Mouse (Mus musculus): Measurements from ENCODE around the gene Tsc22d1. TPM values are rescaled to one million over a fixed set of nuclear protein-coding genes. Genes with fewer than 3 reads are reported as not detected.

The Tsc22d1 gene
- polyA plus RNA-seq, 1 experiment = 463 TPM

DNA sequence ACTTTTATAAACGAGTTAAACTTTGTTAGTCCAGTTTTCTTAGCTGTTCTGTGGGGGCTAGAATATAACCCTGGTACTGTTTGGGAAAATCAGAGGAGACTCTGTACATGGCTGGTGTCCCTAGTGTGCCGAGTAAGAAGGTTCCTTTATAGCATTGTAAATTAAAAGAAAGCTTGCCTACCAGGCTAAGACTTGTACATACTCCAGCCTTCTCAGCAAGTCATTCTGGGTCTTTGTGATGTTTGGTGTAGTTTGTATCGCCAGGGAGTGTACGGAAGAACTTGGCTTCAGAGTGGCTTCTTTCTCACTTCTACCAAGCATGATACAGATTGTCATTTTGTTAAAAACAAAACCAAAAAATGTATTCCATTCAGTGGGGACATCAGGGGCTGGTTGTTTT, 17.2 kb downstream of the Tsc22d1 start:
- H3K4me1 ChIP-seq (ENCODE audit: control insufficient read depth, insufficient read depth, low read length) = peaks cover 8% of the 10 kb centered on the region
- H3K27ac ChIP-seq (ENCODE audit: insufficient read depth, low read length) = no peak overlapping the region
- TF ChIP-seq POLR2A (IDR thresholded peaks at IDR 0.05; ENCODE audit: extremely low read depth, insufficient read depth, low read length) = no peak
- TF ChIP-seq CTCF (IDR thresholded peaks at IDR 0.05; ENCODE audit: extremely low read depth, insufficient read depth, low read length) = no peak
- H3K4me3 ChIP-seq (ENCODE audit: insufficient read depth, low read length) = no peak overlapping the region

DNA sequence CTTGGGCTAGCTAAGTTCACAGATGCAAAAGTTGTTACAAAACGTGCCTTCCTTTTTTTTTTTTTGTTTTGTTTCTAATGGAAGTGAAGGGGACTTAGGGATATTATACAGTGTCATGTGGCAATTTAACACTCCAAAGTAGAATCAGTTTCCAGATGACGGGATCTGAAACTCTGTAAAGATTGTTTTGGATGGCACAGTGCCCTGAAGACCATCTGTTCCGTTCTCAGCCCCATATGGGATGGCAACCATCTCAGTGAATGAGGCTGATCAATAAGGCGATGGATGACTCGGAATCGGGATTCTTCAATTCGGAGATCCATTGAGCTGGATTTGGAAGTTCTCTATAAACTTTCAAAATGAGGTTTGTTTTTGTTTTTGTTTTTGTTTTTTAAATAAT, 17.6 kb downstream of the Tsc22d1 start:
- no peak overlapping the region for H3K4me3 ChIP-seq (ENCODE audit: insufficient read depth, low read length)
- H3K27ac ChIP-seq (ENCODE audit: insufficient read depth, low read length) = no peak overlapping the region
- TF ChIP-seq POLR2A (IDR thresholded peaks at IDR 0.05; ENCODE audit: extremely low read depth, insufficient read depth, low read length) = no peak
- no peak for TF ChIP-seq CTCF (IDR thresholded peaks at IDR 0.05; ENCODE audit: extremely low read depth, insufficient read depth, low read length)
- peaks cover 8% of the 10 kb centered on the region for H3K4me1 ChIP-seq (ENCODE audit: control insufficient read depth, insufficient read depth, low read length)

DNA sequence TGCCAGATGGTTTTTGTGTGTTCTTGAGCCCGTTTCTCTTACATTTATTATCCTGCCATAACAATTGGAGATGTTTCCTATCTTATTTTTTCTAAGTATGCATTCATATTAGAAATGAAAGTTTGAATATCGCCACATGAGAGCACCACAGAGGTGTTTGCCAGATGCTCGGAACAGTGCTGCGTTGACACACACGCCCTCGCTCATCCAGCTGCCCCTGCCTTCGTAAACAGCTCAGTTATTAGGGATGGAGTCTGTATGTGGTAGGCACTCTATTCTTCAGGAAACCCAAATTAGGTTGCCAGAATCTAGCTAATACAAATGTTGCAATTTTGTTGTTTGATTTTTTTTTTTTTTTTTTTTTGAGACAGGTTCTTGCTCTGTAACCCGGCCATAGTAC, 18.1 kb downstream of the Tsc22d1 start:
- TF ChIP-seq POLR2A (IDR thresholded peaks at IDR 0.05; ENCODE audit: extremely low read depth, insufficient read depth, low read length) (no peak), CTCF (IDR thresholded peaks at IDR 0.05; ENCODE audit: extremely low read depth, insufficient read depth, low read length) (no peak)
- H3K4me1 ChIP-seq (ENCODE audit: control insufficient read depth, insufficient read depth, low read length) = peaks cover 8% of the 10 kb centered on the region
- H3K27ac ChIP-seq (ENCODE audit: insufficient read depth, low read length) = no peak overlapping the region
- H3K4me3 ChIP-seq (ENCODE audit: insufficient read depth, low read length) = no peak overlapping the region

DNA sequence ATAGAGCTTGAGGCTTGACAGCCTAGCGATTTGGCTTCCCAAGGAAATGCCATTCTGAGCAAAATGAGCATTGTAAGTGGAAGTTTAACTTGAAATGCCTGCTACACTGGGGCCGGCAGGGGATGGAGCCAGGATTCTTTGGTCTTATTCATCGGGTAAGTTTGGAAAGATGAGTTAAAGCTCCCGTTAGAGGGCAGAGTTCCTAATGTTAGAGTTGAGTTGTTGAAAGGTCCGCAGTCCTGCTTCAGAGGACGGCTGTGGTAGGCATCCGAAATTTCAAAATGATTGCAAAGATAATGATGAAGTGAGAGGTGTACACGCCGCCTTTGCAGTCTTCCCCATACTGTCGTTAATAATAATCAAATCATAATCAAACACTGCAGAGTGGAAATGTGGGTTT, 27.4 kb downstream of the Tsc22d1 start:
- Histone ChIP-seq H3K27ac (ENCODE audit: insufficient read depth, low read length) (no peak overlapping the region), H3K4me3 (ENCODE audit: insufficient read depth, low read length) (no peak overlapping the region), H3K4me1 (ENCODE audit: control insufficient read depth, insufficient read depth, low read length) (peaks cover 2% of the 10 kb centered on the region; the same call in 1 of the 2 replicates)
- TF ChIP-seq POLR2A (IDR thresholded peaks at IDR 0.05; ENCODE audit: extremely low read depth, insufficient read depth, low read length) (no peak), CTCF (IDR thresholded peaks at IDR 0.05; ENCODE audit: extremely low read depth, insufficient read depth, low read length) (no peak)

DNA sequence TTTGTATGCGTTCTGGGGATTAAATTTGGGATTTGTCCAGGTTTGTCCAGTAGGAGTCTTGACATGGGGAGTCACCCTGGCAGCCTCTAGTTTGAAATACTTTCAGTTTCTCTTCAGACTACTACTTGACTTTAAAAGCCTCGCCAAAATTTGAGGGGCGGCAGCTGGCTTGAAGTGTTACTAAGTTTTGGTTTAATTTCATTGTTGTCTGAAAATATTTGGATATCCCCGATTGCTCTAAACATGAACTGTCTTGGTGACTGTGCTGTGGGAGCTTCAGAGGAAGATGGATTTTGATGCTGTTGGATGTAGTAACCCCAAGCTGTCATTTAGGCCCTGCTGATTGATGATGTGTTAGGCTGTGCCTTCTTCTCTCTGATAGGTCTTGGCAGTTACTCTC, 34.2 kb downstream of the Tsc22d1 start:
- TF ChIP-seq POLR2A (IDR thresholded peaks at IDR 0.05; ENCODE audit: extremely low read depth, insufficient read depth, low read length) (no peak), CTCF (IDR thresholded peaks at IDR 0.05; ENCODE audit: extremely low read depth, insufficient read depth, low read length) (no peak)
- H3K4me1 ChIP-seq (ENCODE audit: control insufficient read depth, insufficient read depth, low read length) = no peaks in the 10 kb centered on the region

DNA sequence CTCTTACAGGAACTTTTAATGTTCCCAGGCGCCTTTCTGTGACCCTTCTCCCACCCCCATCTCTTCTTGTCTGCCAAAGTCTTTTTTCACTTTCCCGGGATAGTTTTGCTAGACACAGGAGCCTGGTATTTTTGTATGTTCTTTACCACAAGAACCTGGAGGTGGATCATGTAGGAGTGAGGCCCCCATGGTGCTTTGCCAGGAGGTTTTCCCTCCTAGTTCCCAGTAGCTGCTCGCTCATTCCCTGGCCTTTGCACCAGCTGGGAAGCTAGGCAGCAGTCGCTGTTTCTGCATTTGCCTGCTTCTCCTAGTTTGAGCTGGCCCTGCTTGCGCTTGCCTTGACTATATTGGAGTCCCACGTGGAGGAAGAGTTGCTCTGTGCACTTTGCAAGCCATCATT, 36.2 kb downstream of the Tsc22d1 start:
- Histone ChIP-seq H3K27ac (ENCODE audit: insufficient read depth, low read length) (no peak overlapping the region), H3K4me1 (ENCODE audit: control insufficient read depth, insufficient read depth, low read length) (no peaks in the 10 kb centered on the region), H3K4me3 (ENCODE audit: insufficient read depth, low read length) (no peak overlapping the region)
- no peak for TF ChIP-seq POLR2A (IDR thresholded peaks at IDR 0.05; ENCODE audit: extremely low read depth, insufficient read depth, low read length)
- no peak for TF ChIP-seq CTCF (IDR thresholded peaks at IDR 0.05; ENCODE audit: extremely low read depth, insufficient read depth, low read length)

More for the DNA sequence above, 34.2 kb downstream of the Tsc22d1 start:
- Histone ChIP-seq H3K4me3 (ENCODE audit: insufficient read depth, low read length) (no peak overlapping the region), H3K27ac (ENCODE audit: insufficient read depth, low read length) (no peak overlapping the region)

DNA sequence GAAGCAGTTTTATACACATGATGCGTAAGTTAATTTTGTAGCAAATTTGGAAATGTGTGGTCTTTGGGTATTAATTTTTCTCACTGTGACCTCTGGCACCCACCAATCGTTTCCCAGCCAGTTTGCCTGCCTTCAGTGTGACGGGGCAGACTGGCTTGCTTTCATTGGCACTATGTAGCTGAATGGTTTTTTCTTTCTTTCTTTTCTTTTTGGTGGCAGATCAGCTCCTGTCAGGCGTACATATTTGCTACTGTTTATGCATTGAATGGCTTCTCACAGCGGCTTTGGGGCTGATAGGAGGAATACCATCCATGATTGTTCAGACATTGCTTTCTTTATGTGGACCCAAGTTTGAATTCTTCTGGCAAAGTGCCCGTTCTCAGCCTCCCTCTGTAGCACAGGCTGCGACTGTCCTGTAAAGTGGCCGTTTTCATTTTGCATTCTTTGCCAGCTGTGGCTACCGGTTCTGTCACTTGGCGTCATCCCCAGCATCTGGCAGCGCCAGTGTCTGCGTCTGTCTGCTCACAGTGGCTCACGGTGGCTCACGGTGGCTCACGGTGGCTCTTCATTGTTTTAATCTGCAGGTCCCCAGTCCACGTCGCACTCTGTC, 38.1 kb downstream of the Tsc22d1 start:
- TF ChIP-seq POLR2A (IDR thresholded peaks at IDR 0.05; ENCODE audit: extremely low read depth, insufficient read depth, low read length) (no peak), CTCF (IDR thresholded peaks at IDR 0.05; ENCODE audit: extremely low read depth, insufficient read depth, low read length) (no peak)
- H3K4me3 ChIP-seq (ENCODE audit: insufficient read depth, low read length) = no peak overlapping the region
- H3K27ac ChIP-seq (ENCODE audit: insufficient read depth, low read length) = no peak overlapping the region
- no peaks in the 10 kb centered on the region for H3K4me1 ChIP-seq (ENCODE audit: control insufficient read depth, insufficient read depth, low read length)

DNA sequence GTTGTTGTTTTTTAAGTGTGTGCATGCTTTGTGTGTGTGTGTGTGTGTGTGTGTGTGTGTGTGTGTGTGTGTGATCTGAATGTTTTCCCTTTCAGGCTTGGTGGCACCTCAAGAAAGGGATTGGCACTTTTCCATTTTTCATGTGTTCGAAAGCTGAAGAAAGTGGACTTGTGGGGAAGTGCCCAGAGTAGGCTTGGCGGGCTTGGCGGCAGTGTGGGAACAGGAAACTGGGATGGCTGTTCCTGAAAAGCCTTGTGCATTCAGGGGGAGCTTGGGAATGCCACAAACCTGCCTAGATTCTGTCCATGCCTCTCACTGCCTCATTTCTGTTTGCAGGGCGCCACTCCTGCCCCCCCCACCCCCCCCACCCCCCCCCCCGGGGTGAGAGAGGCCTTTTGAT, 39.9 kb downstream of the Tsc22d1 start:
- no peak overlapping the region for H3K27ac ChIP-seq (ENCODE audit: insufficient read depth, low read length)
- no peak overlapping the region for H3K4me3 ChIP-seq (ENCODE audit: insufficient read depth, low read length)

DNA sequence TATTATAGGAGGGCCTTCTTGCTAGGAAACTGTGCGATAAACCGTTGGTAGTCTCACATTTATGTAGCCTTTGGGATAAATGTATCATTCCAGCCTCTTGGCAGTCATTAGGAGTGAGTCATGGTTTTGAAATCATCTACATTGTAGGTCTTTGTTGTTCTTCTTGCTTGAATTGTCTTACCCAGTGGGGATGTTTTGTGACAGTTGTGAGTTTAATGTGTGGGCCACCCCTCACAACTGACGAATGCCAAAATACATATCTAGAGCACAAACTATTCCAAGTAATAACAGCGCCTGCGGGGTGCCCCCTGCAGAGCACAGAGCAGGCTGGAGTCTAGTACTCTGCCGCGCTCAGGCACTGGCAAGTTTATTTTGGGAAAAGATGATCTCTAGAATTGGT, 40.4 kb downstream of the Tsc22d1 start:
- Histone ChIP-seq H3K4me1 (ENCODE audit: control insufficient read depth, insufficient read depth, low read length) (no peaks in the 10 kb centered on the region), H3K27ac (ENCODE audit: insufficient read depth, low read length) (no peak overlapping the region), H3K4me3 (ENCODE audit: insufficient read depth, low read length) (no peak overlapping the region)
- TF ChIP-seq POLR2A (IDR thresholded peaks at IDR 0.05; ENCODE audit: extremely low read depth, insufficient read depth, low read length) (no peak), CTCF (IDR thresholded peaks at IDR 0.05; ENCODE audit: extremely low read depth, insufficient read depth, low read length) (no peak)

More for the DNA sequence above, 39.9 kb downstream of the Tsc22d1 start:
- no peak for TF ChIP-seq POLR2A (IDR thresholded peaks at IDR 0.05; ENCODE audit: extremely low read depth, insufficient read depth, low read length)
- no peak for TF ChIP-seq CTCF (IDR thresholded peaks at IDR 0.05; ENCODE audit: extremely low read depth, insufficient read depth, low read length)
- H3K4me1 ChIP-seq (ENCODE audit: control insufficient read depth, insufficient read depth, low read length) = no peaks in the 10 kb centered on the region

DNA sequence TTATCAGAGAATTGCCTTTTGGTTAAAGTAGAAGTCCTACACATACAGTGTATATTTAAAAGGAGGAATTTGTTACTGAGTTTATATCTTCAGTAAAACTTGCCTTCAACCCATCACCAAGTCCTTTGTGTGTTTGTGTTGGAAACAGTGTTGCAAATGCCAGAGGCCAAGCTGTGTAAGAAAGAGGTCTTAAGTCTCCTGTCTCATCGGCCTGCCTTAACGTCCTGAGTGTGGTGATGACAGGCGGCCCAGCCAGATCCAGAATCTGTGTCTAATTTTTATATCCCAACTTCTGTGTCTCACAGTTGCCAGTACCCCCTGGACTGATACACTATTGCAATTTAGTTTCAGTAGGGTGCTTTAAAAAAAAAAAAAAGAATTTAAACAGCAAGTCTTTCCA, 42.9 kb downstream of the Tsc22d1 start:
- H3K4me1 ChIP-seq (ENCODE audit: control insufficient read depth, insufficient read depth, low read length) = 0 out of 2 replicates have a peak, but pooled peaks cover 1% of the 10 kb centered on the region
- H3K27ac ChIP-seq (ENCODE audit: insufficient read depth, low read length) = no peak overlapping the region
- H3K4me3 ChIP-seq (ENCODE audit: insufficient read depth, low read length) = no peak overlapping the region
- no peak for TF ChIP-seq POLR2A (IDR thresholded peaks at IDR 0.05; ENCODE audit: extremely low read depth, insufficient read depth, low read length)
- TF ChIP-seq CTCF (IDR thresholded peaks at IDR 0.05; ENCODE audit: extremely low read depth, insufficient read depth, low read length) = no peak

Measured in cortical plate, adult 2 months (tissue).